Mouse (Mus musculus) adipocyte (in vitro differentiated cells): ENCODE measurements at regions not wholly inside any gene's neighbourhood (a gene's known extent, or its start where the extent isn't known, plus 50 kb on each side); places are given as distances from the start of the nearest gene placed in this dataset.

ENCODE experiments used
- DNase-seq: peaks from one replicate; pipeline ENCODE4 v3.0.0-alpha.2; 2016; ENCODE audit warnings: low spot score

DNA sequence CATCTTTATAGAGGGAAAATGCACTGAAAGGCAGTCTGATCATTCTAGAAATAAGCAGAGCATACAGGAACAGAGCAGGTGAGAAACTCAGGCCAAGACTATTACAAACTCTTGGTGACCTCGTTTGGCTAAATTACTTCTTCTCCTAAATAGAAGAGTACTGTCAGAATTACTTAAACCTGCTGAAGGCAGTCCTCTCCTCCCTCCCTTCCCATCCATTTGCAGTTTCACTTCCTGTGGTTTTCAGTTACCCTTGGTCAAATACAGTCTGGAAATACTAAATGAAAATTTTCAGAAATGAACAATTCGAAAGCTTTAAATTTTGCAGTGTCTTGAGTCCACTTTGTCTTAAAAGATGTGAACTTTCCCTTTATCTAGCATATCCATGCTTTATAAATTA lies 135.8 kb downstream of the Rnd3 start:
- DNase-seq, result no peak

DNA sequence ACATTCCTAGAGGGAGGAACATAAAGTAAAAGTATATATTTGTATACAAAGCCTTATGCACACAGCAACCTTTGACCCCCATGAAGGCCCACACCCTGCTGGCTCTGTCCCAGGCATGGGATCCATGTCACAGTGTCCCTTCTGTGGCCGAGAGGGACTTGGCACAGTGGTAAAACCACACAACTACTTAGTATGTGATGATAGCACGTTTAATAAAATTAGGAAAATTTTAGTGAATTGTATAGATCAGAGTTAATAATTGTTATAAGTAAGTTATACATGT lies 140.7 kb downstream of the Rnd3 start:
- no peak for DNase-seq

DNA sequence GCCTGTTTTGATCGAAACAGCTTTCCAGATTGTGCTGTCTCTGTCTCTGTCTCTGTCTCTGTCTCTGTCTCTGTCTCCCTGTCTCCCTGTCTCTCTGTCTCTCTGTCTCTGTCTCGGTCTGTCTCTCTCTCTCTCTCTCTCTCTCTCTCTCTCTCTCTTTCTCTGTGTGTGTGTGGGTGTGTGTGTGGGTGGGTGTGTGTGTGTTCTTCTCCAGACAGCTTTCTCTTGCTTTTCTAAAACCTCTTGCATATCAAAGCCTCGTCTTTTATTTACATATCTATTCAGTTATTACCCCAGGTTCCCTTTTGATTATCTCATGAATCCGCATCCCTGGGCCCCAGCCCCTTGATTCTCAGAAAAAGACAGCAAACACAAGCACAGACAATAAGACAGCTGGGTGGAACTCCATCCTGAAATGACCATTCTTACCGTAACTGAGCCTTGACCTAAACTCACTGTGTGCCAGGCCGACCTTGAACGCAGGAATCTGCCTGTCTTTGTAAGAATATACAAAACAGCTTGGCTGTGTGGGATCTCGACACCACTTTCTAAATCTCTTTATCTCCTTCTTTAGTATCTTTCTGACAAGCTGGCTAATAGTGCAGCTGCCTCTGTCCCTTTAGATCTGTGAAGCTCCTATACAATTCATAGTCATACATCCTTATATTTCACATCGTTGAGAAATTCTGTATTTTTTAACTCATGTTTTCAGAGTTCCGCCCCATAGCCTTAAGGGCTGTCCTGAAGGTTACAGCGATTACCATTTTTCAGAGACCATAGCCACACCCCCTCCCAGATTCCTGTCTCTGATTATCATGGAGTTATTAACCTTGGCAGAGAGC lies 141.3 kb downstream of the Rnd3 start:
- no peak for DNase-seq

DNA sequence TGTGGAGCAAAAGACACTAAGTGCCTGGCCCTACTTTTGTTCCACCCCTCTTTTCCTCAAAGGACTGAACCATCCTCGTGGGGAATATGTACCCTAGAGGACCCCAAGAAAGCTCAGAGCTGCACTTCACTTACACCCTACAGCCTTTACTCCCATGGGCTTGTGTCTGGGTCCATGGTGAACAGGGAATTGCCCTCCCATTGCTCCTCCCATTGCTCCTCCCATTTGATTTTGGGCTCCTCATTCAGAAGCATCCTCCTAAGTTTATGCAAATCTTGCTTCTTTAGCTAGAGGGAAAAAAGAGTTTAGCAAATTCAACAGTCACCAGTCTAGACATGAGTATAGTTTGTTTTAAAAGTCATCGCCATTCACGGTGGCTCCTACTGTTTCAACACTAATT lies 142.1 kb downstream of the Rnd3 start:
- no peak for DNase-seq

DNA sequence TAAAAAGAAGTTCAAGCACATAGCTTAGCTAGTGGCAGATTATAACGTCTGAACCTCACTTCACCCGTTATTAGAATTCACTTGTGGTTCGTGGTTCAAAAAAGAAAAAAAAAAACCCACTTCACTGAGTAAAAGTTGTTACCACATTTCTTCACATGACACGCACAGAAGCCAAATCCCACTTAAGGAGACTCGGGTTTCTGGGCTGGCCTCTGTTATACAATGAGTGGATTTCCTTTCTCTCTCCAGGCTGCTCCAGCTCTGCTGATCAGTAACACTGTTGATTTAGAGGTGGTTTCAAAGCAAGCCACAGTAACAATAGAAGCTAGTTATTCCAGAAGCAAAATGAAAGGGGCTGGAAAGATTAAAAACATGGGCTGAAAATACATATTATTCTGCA lies 147.4 kb downstream of the Rnd3 start:
- peak; percentile 18 for DNase-seq

DNA sequence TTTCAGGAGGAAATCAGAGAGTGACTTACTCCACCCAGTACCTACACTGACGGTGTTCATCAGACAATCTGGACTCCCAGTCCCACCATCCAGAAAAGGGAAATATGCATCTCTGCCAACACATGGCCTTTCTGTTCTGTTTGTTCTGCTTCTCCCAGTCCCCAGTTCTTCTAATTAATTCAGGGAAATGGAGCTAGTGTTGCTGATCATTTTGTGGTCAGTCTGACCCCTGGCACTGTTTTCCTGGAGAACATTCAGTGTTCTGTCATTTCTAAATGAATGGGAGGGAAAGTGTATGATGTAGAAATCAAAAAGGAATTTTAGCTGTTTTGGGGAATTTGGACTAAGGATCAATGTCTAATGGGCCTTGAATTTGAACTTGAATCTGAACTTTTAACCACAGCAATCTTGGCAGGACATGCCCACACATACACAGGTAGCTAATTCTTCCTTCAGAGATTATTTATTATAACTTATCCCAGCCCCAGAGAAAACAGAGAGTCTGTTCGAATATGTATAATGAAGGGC lies 165.0 kb downstream of the Rnd3 start:
- DNase-seq, result peak; percentile 84

DNA sequence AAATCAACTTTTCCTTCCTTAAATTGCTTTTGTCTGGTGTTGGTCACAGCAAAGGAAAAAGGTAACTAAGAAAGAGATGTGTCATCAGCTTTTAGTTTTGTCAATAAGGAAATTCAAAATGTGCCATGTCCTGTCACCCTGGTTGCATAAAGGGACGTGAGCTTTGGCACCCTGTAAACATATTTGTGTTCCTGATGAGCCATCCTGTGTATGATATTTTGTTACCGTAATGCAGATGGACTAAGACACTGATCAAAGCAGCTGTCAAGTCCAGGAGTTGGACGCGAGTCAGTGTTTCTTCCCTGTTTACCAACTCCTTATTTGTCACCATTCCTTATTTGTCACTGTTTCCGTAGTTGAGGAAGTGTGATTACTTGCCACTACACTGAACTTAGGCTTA lies 166.3 kb downstream of the Rnd3 start:
- peak; percentile 64 for DNase-seq

DNA sequence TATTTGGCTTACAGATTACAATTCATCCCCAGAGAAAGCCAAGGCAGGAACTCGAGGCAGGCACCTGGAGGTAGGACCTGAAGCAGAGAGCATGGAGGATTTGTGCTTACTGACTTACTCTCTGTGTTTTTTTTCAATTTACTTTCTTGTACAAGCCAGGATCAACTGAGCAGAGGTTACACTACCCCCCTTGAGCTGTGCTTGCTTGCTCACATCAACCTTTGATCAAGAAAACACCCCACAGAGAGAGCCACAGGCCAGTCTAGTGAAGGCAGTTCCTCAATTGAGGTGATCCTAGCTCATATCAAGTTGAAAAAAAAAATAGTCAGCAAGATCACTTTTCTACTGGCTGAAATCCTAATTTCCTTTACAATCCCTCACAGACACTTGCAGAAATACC lies 170.6 kb downstream of the Rnd3 start:
- no peak for DNase-seq

DNA sequence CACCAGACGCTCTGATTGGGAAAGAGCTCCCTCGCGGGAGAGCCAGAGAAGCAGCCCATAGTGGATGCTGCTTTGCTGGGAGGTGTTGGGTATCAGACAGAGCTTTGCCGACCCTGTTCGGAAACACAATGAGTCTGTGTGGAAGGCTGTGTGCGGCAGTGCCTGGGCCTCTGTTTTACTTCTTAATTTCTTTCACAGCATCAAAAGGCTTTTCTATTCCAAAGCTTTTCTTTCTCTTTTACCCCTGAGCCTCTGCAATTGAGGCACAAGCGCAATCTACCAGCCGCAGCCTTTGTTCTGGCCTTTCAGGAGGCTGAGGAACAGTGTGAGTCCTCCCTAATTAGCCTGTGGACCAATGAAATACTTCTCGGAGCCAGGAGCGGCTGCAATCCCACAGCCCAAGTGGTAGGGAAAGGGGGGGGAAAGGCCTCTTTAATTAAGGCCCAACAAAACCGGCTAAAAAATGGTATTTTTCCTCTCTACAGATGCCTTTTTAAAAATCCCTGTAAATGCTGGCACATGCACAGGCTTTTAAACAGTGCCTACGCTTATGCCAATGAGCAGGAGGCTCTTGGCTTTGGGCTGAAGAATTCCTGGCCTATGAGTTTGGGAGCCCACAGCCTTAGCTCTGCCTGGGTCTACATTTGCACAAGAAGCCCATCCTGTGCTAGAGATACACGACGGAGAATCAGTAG lies 177.6 kb downstream of the Rnd3 start:
- DNase-seq, result no peak

DNA sequence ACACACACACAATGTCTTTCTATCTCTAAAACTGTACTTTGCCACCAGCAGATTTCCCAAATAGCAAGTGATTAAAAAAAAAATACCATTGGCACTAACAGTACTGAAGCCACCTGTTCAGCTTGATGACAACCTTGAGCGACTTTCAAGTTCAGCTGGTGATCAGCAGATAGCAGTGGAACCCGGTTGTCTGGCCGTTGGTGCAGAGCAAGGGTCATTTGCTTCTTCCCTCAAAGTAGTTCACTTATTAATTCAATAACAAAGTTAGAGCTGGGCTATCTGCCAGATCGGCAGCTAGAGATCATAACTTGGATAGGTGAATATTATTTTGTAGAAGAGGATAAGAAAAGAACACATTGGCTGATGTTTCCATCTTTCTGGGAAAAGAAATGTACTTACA lies 180.5 kb downstream of the Rnd3 start:
- no peak for DNase-seq

DNA sequence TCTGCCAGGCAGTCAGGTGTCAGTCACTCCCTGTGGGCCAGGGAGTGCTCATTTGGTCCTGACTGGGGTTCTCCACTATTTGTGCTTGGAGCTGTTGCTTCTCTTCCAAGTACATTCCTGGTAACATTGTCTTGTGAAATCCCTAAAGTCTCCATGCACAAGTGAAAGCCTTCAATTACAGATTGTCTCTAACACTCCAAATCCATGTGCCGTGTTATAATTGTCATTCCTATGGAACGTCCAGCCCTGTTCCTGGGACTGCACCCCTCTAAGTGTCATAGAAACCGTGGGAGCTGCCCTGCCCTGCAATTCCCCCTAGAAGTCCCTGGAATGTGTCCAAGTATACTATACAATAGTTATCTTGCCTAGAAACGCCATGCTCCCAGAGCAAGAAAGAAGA lies 181.1 kb downstream of the Rnd3 start:
- peak; percentile 70 for DNase-seq

DNA sequence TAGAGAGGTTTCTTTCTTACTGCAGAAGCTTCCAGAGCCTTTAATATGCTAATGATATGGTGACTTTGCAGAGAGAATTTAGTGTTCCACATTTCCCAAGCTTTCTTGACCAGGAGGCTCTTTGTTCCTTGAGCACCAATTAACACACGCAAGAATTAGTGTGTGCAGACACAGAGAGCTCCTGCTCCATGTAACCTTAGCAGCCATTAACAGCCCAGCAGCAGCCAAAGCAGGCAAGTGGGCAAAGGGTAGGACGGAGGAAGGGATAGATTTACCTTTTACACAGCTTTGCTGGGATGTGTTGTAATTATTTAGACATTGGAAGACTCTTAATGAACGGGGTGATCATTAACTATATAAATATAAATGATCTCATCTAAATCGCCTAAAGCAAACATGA lies 181.8 kb downstream of the Rnd3 start:
- DNase-seq, result peak; percentile 23

DNA sequence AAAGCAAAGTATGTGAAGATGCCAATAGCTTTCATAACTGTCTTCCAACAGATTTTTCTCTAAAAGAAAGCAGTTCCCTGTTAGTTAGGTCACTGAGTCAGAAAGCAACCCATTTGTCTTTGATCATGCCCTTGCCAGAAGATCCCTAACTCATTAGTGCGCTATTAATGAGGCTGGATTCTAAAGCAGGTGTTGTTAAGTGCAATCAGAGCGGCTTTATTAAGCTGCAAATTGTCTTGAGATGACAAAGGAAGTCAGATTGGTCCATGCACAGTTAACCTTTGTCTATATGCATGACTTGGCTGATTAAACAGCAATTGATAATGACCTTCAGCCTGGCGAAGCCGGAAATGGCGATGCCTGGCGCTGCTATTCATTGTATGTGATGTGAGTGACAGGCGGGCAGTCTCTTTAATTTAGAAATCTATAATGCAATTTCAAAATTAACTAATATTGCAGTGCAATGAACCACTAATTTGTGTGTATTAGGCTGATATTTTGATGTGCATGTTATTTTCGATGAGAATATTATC lies 183.4 kb downstream of the Rnd3 start:
- DNase-seq, result no peak

DNA sequence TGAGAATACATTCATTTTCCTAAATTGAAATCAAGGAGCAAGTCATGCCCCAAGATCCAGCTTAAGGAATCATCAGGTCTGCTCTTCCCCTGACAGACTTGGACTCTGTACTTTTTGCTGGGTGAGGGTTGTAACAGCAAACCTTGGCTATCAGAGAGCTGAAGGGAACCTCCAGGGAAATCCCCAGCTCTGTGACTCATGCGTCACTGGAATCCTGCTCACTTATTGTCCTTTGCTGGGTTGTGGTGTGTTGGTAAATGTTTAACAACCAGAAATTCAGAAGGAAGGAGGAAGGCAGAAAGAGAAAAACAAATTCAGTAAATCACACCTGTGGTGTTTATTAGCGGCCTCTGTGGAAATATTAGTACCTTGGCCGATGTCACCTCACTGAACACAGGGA lies 184.8 kb downstream of the Rnd3 start:
- DNase-seq, result peak; percentile 34

DNA sequence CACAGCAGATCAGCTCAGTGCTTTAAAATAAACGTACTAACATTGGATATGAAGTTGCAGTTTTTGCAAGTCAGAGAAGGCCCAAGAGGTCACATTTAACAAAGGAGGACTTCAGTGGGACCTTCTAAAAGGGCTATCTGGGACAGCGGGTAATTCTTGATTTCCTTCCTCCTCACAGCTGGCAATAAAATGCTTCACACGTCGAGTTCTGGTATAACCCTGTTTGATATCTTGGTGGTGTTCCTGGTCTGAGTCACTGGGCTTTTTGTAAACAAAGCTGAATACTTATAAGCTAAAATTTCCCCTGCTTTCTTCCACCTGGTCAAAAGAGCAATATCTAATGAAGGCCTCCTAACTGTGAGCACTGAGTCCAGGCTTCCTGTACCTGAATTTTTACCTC lies 187.9 kb downstream of the Rnd3 start:
- no peak for DNase-seq

DNA sequence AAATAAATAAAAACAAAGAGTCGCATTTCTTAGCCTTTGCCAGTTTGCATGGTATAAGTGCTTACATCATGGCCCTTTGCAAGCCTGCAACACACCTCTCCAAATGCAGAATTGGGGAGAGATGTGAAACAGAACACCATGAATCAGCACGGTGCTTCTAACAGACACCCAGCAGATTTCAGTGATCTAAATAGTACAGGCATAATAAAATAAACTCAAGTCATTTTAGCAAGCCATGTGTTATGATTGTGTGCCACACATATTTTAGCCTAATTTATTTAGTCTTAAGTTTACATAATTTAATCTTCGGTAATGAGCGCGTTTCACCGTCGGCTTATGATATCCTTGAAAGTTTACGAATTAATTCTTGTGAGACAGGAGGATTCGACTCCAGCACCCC lies 189.6 kb downstream of the Rnd3 start:
- no peak for DNase-seq

DNA sequence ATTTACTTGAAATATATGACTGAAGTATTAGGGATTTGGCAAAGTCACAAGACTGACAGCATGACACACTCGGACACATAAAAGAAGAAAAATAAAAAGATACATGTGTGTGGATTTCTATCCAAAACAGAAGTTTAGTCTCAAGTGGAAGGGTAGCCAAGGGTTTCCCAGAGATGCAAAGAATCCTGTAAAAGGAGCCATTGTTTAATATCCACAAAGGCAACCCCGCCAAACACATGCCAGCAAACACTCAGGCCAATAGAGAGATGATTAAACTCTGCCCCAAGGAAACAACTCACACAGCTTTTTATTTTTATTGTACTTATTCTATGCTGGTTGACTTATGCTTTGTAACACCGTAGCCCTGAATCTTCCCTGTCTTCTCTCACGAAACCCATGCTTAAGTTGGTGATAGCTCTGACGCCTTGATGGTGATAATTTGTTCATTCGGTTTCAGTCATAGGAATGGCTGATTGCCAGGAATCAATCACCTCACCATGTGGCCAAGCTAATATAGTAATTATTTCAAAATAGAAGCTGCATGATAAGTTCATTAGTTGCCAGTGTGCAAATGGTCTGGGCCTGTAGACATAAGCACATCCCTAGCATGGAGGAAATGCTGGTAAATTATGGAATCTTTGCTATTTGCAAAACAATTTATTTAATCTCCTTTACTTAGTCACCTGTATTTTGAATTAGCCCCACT lies 194.4 kb downstream of the Rnd3 start:
- DNase-seq, result no peak

DNA sequence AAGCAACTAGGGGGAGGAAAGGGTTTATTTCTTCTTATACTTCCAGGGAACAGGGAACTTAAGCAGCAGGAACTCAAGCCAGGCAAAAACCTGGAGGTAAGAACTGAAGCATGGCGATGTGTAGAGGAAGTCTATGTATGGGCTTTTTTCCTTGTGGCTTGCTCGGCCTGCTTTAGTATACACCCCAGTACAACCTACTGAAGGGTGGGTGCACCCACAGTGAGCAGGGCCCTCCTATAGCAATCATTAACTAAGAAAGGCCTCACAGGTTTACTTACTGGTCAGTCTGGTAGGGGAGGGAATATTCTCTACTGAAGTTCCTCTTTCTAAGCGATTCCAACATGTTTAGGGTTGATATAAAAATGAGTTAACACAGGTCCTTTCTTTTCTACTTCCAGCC lies 197.9 kb downstream of the Rnd3 start:
- no peak for DNase-seq

DNA sequence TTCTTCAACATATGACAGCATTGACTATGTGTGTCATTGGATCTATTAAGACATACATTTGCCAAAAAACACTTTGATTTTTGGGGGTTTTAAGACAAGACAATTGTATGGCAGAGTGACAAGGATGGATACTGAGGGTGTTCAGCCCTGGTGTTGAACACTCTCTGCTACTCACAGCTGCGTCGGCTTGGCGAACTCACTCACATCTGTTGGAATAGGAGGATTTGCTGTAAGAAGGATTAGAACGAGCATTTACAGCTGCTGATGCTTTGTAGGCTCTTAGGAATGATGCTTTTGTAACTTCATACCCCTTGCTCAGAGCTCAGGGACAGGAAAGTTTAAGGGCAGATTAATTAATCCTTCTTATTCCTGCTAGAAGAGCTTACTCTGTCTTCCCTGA lies 199.2 kb downstream of the Rnd3 start:
- DNase-seq, result no peak

DNA sequence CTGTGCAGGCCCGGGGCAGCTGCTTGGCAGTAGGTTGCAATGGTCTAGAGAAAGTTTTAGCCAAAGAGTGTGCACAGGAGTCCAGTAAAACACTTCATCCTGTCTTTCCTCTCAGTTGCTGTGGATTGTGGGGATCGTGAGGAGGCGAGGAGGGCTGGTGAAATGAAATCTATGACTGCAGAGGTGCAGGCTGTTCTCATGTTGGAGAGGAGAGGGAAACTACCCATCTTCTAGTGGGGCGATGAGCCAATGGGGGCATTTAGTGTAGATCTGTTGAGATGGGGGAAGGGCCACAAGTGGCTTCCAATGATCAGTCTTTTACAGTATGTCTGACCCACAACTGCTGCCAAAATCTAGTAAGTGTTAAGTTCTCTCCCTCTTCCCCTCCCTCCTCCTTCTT lies 203.4 kb downstream of the Rnd3 start:
- DNase-seq, result no peak

DNA sequence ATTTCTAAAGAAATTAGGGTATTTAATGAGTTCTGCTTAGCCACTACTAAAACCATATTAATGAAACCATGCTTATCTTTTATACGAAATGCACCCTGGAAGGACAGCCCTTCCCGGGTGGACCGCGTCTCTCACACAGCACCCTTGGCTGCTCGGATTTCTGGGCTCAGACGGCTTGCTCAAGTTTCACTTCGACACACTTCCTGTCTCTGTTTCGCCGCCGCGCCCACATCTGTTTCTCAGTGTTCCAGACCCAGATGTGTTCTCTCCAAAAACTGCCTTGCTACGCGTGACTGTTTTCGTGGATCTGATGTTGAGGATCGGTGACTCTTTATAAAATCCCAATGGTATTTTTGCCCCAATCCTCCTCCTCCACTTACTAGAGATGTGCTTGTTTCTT lies 205.7 kb downstream of the Rnd3 start:
- no peak for DNase-seq

DNA sequence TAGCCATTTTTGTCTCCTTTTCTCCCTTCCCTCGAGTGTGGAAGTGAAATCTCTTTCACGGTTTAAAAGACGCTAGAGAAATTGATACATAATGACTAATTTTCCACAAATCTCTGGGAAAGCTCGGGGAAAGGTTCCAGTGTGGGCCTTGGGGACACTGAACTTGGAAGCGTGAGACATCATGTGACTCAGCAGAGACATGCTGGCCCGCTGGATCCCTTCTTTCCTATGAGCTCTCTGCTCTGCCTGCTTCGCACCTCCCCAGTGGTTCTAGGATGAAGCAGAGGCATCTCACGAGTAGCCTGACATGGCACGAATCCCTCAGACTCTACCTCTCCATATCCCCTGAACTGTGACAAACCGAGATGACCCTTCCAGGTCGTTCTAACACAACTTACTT lies 206.2 kb downstream of the Rnd3 start:
- no peak for DNase-seq

DNA sequence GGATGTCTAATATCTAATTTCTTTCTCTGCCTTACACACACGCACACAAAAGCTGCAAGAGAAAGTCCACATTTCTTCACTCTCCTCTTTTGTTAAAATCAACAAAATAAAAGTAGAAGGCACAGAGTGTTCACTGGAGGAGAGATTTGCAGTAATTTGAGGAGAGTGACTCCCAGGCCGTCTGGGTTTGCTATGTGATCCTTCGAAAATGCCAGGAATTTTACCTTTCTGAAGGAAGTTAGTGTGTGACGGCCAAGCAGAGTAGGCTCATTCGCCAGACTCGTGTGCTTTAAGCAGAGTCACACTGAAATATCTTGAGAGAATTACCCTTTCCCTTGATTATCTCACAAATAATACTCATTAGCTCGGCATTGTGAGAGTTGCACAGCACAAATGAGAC lies 216.0 kb downstream of the Rnd3 start:
- DNase-seq, result no peak
